Mouse (Mus musculus) spleen, postnatal 10 days (tissue): ENCODE data around the gene Lipk.

Source experiments
- DNase-seq, 2 experiments: peaks; one replicate each; pipeline ENCODE4 v3.0.0; 2021 to 2022; ENCODE audit warnings: low spot score in 2 of 2

Gene Lipk

DNA sequence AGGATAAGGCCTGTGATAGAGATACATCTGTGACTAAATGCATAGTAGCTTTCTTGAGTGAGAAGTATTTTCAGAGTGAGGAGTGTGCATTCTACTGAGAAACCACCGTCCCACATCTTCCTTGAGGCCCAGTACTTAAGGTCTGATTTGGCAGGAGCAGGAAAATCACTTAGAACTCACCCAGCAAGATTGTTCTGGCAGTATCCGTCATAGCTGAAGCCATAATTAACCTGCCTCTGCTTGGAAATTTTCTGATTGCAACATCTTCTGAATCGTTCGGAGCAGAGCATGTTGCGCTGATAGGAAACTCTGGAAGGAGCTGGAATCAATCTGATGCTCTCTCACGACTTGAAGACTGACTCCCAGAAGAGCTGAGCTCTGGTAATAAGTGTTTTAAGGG lies at the start of gene Lipk:
Gene Lipk (plus strand): TSS at position 289 of the 400 bp plus-strand sequence.
- DNase-seq: no peak

DNA sequence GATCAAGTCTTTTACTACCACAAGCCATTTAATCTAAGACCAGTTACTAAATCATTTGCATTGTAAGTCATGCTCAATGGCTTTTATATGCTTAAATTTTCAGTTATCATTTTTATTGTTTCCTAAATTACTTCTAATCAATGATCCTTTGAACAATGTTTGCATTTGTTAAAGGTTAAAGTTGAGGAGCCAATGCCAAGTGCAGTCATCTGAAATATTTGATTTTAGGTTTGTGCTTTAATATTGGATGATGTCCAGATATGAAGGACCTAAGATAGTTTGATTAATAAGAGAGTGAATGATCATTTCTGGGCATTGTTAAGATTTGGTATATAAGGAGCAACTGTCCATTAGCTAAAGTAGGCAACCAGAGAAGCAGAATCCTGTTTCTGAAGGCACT lies 47.2 kb upstream of the Lipk start, which contains the start of gene Lipf:
Gene Lipf (plus strand): TSS at position 301 of the 400 bp plus-strand sequence.
- no peak for DNase-seq

DNA sequence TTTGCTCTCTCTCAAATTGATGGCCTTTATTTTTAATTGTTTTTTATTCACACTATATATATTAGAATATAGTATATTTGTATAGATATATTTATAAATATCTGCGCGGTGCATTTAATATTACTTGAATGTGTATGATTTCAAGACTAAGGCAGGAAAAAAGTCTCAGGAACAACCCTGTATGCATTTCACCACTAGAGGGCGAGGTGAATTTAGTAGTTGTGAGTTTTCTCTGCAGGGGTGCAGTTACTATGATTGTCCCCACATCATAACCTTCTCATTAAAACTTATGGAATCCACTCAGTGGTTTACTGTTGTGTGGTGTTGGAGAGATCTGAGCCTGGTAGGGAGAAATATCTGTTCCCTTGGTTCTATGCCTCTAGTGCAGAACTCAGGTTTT lies 29.1 kb upstream of the Lipk start:
- no peak for DNase-seq

DNA sequence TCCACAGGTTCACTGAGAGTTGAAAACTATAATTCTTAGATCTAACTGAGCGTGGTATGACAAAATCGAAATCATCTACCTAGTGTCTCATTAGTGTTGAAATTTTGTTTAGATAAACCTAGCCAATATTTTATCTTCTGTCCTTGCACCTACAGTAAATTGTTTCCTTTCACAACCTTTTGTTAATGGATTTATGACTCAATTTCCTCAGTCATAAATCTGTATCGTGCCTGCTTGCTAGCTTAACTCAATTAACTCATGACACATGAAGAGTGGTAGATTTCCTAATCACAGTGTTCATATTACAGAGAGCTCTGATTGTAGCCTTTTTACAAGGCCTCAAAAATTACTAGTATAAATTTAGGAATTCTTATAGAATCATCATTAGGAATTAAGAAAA lies 25.0 kb upstream of the Lipk start:
- no peak for DNase-seq

DNA sequence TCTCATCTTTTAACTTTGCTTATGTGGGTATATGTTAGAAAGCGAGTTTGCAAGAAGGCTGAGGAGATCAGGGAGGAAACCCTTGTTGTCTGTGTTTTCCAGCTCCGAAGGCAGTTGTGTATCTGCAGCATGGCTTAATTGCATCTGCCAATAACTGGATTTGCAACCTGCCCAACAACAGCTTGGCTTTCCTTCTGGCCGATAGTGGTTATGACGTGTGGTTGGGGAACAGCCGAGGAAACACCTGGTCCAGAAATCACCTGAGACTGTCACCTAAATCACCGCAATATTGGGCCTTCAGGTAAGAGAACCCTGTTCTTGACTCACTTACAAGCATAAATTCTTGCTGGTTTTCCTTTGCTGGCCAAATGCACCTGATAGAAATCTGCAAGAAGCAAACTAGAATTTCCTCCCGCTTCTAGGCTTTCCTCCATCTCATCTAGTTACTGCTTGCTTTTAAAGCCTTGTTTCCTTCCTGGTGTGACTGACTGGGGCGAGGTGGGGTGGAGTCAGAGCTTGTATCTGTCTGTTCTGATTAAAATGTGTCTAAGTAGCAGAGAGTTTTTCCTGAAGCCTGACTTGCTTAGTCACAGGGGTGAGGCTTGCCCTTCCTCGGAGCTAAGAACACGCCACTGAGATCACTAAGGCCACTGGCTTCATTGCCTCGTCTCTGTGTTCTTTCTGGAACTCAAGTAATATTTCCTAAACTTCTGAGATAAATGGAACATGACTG lies 13.5 kb downstream of the Lipk start:
- DNase-seq: no peak

DNA sequence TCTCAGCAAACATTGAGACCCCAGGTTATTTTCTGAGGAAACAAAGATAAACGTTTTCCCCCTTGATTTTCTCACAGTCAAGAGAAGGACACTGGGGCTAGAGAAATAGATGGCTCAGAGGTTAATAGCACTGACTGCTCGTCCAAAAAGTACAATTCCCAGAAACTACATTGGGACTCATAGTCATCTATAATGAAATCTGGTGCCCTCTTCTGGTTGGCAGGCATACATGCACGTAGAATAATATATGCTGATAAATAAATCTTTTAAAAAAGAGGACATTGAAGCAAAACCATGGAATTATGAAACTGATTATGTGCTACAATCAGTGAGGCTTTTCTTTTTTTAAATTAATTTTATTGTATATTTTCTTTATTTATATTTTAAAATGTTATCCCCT lies 14.7 kb downstream of the Lipk start:
- DNase-seq: no peak

DNA sequence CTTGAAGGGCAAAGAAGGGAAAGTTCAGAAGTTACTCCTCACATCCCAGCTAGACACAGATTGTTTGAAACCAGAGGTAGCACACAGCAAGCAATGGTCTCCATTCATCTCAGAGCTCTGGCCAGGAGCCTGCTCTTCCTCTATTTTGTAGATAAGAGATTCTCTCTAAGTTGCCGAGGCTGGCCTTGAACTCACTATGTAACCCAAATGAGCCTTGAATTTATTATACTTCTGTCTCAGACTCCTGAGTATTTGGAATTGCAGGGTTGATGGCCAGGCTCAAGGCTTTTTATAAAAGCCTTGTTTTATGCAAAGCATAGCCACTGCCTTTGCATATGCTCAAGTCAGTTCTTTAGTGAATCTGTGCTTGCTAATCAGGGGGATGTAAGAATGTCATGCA lies 31.6 kb downstream of the Lipk start:
- no peak for DNase-seq

DNA sequence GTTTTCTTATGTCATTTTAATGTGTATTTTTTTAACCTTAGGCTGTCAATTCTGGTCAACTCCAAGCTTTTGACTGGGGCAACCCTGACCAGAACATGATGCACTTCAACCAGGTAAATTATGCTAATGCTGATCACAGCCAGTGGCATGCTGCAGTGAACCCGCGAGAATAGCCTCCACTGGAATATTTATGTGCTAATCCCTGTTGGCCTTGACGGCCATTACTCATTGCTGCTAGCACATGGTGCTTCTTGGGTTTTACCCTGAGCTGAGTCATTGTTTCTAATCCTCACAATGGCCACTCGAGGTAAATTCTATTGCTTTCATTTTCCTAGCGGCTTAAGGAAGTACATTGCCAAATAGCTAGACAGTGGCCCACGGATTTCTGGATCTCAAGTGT lies 34.9 kb downstream of the Lipk start:
- no peak for DNase-seq

DNA sequence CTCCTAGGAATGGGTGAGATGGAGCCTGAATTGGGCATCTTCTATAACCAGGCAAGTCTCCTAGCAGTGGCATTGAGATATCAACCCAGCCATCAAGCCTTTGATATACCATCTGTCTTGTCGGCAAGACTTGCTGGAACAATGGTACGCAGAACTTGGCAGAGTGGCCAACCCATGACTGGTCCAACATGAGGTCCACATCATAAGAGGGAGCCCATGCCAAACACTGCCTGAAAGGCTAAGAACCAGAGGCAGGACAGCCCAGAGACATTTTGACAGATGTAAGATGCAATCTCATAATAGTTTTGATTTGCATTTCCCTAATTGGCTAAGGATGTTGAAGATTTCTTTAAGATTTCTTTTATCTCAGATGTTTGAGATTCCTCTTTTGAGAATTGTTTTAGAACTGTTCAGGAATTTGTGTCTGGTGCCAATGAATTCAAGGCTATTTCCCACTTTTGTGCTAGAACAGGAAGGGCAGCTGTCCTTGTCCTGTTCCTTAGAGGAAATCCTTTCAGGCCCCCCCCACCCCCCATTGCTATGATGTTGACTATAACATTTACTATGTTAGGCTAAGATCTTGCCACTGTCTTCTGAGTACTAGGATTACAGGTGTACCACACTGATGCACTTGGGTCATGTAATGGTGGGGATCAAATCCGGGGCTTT lies 41.4 kb downstream of the Lipk start:
- no peak for DNase-seq

DNA sequence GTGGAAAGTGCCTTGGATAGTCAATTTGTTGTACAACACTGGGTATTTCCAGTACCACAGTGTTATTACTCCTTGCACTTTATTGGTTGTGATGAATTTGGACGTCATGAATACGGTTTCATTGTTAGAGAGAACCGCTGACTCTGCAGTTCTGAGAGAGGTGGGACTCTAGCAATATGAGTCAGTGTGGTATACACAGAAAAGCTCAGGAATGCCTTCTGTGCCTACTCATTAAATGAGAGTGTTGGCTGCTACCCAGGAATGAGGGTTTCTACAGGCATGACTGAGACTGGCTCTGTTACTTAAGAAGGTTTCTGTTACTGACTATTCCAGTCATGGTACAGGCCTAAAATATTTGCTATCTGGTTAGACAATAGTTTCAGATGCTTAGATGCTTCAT lies 43.4 kb downstream of the Lipk start:
- DNase-seq: no peak

DNA sequence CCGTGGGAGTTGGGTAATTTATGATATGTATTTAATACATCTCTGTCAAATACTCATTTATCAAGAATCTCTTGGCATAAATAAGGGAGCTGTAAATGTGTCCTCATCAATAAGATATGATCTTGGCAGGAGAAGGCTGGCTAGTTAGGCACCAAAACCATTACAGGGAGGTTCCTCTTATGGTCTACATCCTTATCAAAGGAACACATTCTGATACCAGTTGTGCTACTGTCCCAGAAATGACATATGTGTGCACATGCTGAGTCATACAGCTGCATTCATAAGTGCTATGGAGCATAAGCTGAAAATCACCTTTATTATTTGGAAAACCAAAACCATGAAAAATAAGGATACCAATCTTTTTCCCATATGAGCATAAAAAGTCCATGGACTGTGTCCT lies 55.5 kb downstream of the Lipk start:
- no peak for DNase-seq

DNA sequence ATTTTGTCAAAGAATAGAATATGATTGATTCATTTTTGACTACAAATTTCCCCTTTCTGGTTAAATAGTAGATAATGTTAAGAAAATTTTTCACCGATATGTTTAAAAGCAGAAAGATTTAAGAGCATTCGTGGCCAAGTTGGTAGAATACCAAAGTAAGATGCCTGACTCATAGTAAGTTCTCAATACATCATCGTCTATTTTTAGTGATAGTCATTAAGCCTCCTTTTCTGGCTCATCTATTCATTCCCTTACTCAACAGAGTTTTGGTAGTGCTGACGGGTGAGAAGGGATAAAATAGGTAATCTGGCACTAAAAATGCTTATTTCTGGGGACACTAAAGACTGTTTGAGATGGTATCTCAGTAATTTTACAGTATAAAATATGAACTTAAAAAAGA lies 56.0 kb downstream of the Lipk start:
- no peak for DNase-seq

DNA sequence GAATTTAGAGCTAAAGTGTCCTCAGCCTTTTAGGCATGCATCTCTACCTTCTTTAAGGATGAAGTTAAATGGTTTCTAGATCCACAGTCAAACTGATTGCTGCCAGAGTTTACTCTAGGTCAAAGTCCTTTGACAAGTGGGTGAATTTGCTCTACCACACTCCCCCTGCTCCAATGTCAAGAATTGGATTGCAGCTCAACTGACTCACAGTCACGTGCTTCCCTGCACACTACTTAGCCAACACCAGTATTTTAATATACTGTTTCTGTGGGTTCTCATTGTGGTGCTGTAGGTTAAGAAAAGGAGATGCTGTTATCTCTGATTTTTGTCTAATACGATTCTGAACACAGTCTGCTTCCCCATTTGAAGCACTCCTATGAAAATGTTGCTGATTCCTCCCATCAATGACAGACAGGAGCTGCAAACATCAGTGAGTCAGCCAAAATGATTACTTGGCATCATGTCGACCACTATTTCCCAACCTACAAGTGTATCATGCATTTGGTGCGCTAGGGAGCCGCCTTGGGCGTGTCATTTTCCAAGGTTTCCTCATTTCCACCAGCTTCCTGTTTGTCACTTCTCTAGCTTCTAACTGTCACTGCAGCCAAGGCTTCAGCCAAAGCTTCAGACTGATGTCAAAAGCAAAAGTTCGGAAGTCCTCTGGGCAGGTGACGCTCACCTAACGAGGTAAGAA lies 58.8 kb downstream of the Lipk start, which contains the start of gene Lipn:
Gene Lipn (plus strand): TSS at position 580 of the 694 bp plus-strand sequence.
- DNase-seq: no peak

DNA sequence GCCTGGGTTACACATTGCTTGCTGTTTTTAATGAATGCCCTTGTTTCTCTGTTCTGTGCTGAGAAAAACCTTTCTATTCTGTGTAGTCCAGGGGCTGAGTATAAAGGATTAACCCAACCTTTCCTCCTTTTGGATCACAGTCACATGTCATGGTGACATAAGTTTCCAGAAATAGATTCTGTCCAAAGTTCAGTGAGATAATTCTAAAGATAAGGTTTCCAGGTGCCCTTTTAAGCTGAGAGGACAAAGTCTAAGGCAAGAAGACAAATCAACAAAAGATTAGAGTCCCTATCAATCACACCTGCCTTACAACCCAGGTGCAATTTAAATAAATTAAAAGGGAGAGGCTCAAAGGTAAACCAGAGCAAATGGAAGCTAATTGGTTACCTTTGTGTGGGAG lies 66.1 kb downstream of the Lipk start:
- DNase-seq: no peak

DNA sequence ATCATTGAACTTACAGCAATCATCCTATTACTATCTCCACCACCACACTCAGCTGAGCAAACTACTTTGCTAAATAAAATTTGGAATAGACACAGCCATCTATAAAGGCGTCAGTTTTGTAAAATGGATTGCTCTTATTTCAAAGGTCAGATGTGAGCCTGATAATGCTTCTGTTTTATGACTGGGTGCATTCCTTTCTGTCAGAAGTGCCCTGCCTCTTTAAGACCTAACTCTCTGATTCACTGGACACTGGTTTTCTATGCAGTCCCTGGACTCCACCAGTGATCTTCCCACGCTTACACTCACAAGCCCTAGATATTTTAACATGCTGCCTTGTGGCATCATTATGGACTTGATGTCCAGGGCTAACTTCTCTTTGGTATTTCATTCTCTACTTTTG lies 70.0 kb downstream of the Lipk start:
- DNase-seq: no peak

DNA sequence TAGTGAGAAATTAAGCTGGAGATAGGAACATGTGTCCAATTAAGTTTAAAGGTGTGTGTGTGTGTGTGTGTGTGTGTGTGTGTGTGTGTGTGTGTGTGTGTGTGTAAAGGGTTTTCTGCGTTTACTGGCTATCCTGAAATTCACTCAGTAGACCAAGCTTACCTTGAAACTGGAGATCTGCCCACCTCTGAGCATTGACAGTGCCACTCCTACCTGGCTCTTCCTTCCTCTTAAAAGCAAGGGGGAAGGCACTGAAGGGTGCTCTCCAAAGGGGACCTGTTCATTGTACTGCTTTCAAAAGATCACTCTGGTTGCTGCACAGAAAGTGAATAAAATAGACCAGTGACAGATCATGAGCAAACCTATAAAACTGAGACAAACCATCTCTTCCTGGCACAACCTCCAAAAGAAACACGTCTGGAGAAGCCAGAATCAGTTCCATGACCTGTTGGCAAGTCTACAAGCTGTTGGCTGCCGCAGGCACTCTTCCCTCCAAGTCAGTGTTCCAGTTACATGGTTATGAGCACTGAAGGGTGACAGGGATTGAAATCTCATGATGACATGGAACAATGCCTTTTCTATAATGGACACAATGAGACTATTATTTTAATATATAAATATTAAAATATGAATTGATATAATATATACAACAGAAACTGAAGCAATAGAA lies 81.1 kb downstream of the Lipk start:
- DNase-seq: no peak

DNA sequence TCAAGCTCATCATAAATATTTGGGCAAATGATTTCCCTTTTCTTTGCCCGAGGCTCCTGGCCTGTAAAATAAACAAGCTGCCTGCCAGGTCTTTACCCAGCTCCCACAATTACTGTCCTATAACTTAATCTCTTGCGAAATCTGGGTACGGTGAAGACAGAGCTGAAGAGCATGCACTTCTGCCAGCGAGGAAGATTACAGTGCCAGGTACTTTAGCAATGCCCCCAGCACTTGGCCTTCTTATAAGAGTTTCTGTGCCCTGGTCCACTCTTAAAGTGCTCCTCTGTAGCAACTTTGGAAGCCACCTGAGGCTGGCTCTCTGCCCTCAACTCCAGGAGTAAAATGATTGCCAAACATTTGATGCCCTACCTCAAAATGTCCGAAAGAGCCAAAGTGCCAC lies 87.3 kb downstream of the Lipk start:
- no peak for DNase-seq

DNA sequence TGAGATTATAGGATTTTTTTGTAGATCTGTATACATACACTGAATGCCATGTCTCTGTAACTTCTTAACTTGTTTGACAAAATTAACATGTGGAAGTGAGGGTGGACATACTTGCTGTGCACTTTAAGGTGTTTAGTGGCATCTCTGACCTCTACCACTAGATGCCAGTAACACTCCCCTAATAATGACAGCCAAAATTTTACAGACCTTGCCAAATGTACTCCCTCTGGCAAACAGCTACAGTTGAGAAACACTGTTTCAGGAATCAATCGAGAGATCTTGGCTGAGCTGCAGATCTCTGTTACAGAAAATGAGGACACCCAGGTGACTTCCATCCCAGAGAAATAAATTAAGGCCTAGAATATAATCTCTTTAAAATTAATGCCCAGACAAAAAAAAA lies 88.1 kb downstream of the Lipk start:
- DNase-seq: no peak
